ENCODE assay signal across 7 mouse cellular contexts in the genomic region with DNA sequence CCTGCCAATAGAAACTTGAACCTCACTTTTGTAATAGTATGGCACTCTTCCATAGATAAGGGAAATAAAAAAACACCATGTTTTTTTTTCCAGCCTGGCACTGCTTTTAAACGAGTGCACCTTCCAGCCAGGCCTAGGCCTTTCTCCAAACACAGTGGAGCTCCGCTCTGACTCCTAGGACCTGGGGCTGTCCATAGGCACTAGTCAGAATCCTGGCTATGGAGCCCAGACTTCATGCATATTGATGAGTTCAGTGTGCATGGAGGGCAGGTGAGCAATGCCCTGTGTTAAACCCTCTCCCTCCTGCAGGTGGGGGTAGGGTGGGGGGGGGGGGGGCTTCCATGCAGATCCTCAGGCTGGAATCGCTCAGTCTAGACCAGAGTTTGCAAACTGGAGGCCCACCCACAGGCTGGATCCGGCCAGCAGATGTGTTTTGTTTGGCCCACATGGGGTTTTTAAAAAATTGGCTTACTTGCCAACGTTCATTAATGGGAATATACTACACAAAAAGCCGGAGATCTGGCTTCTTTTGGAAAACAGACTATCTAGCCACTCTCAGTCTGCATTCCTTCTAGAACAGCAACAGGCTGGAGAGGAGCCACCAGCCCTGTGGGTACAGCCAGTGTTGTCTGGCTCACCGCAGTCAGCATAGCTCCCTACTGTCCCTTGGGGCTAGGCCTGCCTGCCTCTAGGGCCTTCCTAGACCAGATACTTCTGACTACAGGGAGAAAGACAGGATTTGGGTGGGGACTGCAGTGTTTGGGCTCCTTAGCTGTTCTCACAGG. TPM values are rescaled to one million over a fixed set of nuclear protein-coding genes. Genes with fewer than 3 reads are reported as not detected.
DNase-seq lines count a peak whose midpoint lies in the region; ATAC-seq lines count a peak whose summit lies in the region.

No protein-coding gene starts in this region.

- no peaks in the 10 kb centered on the region for H3K27me3 ChIP-seq in intestine, embryonic 16.5 days (replicated peaks; ENCODE audit: control insufficient read depth, insufficient read depth, low read length)
- H3K27me3 ChIP-seq in midbrain, embryonic 16.5 days (ENCODE audit: control insufficient read depth, insufficient read depth, low read depth, low read length) = no peaks in the 10 kb centered on the region

- H3K4me3 ChIP-seq in intestine, embryonic 16.5 days (ENCODE audit: low read length) = no peak overlapping the region
- H3K4me3 ChIP-seq in midbrain, embryonic 16.5 days (ENCODE audit: low read depth, low read length) = no peak overlapping the region

- 38% methylated on average over 7 of the region's 7 CpGs for WGBS in intestine, embryonic 16.5 days
- 56% methylated on average over 7 of the region's 7 CpGs for WGBS in midbrain, embryonic 16.5 days

- no peak overlapping the region for H3K4me2 ChIP-seq in intestine, embryonic 16.5 days (ENCODE audit: low read depth, low read length)
- H3K4me2 ChIP-seq in midbrain, embryonic 16.5 days (ENCODE audit: low read length) = no peak overlapping the region

- ATAC-seq in intestine, embryonic 16.5 days = peak; percentile 31
- peak; percentile 77 for ATAC-seq in midbrain, embryonic 16.5 days
- no peak for ATAC-seq in megakaryocyte progenitor cell, adult 5-6 weeks (replicated peaks; ENCODE audit: poor library complexity)

- H3K36me3 ChIP-seq in intestine, embryonic 16.5 days (ENCODE audit: control insufficient read depth, insufficient read depth, low read length) = no peaks in the 10 kb centered on the region
- no peaks in the 10 kb centered on the region for H3K36me3 ChIP-seq in midbrain, embryonic 16.5 days (ENCODE audit: control insufficient read depth, insufficient read depth, low read length)

- DNase-seq in ovary, adult 18-20 months (ENCODE audit: low spot score) = peak; percentile 43
- no peak for DNase-seq in ovary, postnatal 10 days (ENCODE audit: low spot score)
- DNase-seq in gastrocnemius, postnatal 10 days = peak; percentile 16
- no peak for DNase-seq in frontal cortex, postnatal 10 days (ENCODE audit: low spot score in 2 of 2)

- H3K9ac ChIP-seq in intestine, embryonic 16.5 days (ENCODE audit: low read depth, low read length) = 0 out of 2 replicates have a peak overlapping the region, but pooled peaks have one; percentile 10
- no peak overlapping the region for H3K9ac ChIP-seq in midbrain, embryonic 16.5 days (ENCODE audit: low read depth, low read length)

- H3K27ac ChIP-seq in intestine, embryonic 16.5 days (ENCODE audit: low read length) = peak overlapping the region; percentile 85
- H3K27ac ChIP-seq in midbrain, embryonic 16.5 days (ENCODE audit: low read length) = no peak overlapping the region

- H3K4me1 ChIP-seq in intestine, embryonic 16.5 days (ENCODE audit: control insufficient read depth, insufficient read depth, low read length) = peaks cover 12% of the 10 kb centered on the region
- H3K4me1 ChIP-seq in midbrain, embryonic 16.5 days (ENCODE audit: control insufficient read depth, insufficient read depth, low read length) = no peaks in the 10 kb centered on the region

- no peaks in the 10 kb centered on the region for H3K9me3 ChIP-seq in intestine, embryonic 16.5 days (ENCODE audit: control insufficient read depth, low read length)
- H3K9me3 ChIP-seq in midbrain, embryonic 16.5 days (replicated peaks; ENCODE audit: control insufficient read depth, low read length, poor library complexity, severe bottlenecking) = no peaks in the 10 kb centered on the region

RNA-seq across cellular contexts. Expression of a gene that starts 17.9 kb away (rescaled TPM):
- total RNA-seq in gastrocnemius, postnatal 10 days (2021) = 10 to 100 TPM; 52.1 to 54.0 TPM
- polyA plus RNA-seq in intestine, embryonic 16.5 days (2015; fragmentation: Nextera tagmentation; extraction: Ambion mirVana) = 11.8 and 14.7 TPM in 2 replicates
- 8.6 and 14.2 TPM in 2 replicates for polyA plus RNA-seq in midbrain, embryonic 16.5 days (2015; fragmentation: Nextera tagmentation; extraction: Ambion mirVana)
- total RNA-seq in megakaryocyte progenitor cell, adult 5-6 weeks (2015) = 0.24 and 0.44 TPM in 2 replicates
- 0.74 and 0.79 TPM in 2 replicates for total RNA-seq in megakaryocyte progenitor cell, adult 5-6 weeks (2017)

Comparison
In these comparisons a context has a peak if more than half of its experiments do, and no peak if none do; other contexts are left out.
1. DNase-seq: peak in ovary, adult 18-20 months (single experiment) and gastrocnemius, postnatal 10 days (single experiment); none in ovary, postnatal 10 days (single experiment) and frontal cortex, postnatal 10 days (0 of 2).
2. RNA of a gene that starts 17.9 kb away (total RNA-seq): 52.1 to 54.0 TPM in gastrocnemius, postnatal 10 days; 0.24 to 0.79 TPM in megakaryocyte progenitor cell, adult 5-6 weeks; every median in the first group is over 10 times any median in the second.